Mouse (Mus musculus): ENCODE results near the gene Cdc42ep4. TPM values are rescaled to one million over a fixed set of nuclear protein-coding genes. Genes with fewer than 3 reads are reported as not detected.
A peak's percentile ranks its signal among the peaks of the same experiment; 100 is the strongest.

The Cdc42ep4 gene
- polyA plus RNA-seq (2012; ENCODE audit: insufficient read depth, insufficient read length, low replicate concordance, missing spikeins), result not detected in 2 replicates

DNA sequence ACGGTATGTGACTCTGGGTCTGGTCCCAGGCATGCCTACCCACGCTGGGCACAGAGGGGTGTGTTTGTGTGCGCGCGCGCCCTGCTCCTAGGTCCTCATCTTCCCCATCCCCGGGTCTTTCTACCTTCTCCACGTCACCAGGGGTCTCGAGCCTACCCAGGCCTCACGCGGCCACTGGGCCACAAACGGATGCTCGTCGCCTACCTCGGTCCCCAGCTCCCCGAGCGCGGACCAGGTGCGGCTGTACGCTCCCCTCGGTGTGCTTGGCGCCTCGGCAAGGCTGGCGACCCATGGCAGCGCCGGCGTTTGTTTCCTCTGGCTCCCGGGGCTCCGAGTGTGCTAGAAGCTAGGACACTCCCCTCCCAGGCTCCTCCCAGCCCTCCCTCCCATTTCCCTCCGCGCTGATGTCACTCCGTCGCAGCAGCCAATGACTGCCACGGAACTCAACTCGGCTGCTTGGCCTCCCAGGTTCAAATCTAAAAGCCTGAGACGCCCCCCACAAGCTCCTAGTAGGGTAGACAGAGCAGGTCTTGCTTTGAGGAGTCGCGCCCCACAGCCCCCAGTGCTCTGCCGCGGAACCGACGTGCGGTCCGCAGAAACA is at the start of gene Cdc42ep4:
Cdc42ep4 (minus strand) TSS at position 398 of the 601 bp plus-strand sequence.
- under 1% methylated on average over 44 of the region's 44 CpGs for WGBS
- peak within 1 kb of the TSS; percentile 65 for H3K27ac ChIP-seq (ENCODE audit: insufficient read depth, low read depth, low read length)
- H3K4me3 ChIP-seq (ENCODE audit: insufficient read depth, low read depth, low read length), result peak within 1 kb of the TSS; percentile 70
- H3K4me1 ChIP-seq (ENCODE audit: control insufficient read depth, insufficient read depth, low read length), result peaks cover 37% of the 10 kb centered on the region
- TF ChIP-seq POLR2A (IDR thresholded peaks at IDR 0.05; ENCODE audit: insufficient read depth, low read depth, low read length), result peak; percentile 49; the same call in 1 of the 2 replicates
- TF ChIP-seq CTCF (IDR thresholded peaks at IDR 0.05; ENCODE audit: insufficient read depth, low read depth, low read length), result no peak

DNA sequence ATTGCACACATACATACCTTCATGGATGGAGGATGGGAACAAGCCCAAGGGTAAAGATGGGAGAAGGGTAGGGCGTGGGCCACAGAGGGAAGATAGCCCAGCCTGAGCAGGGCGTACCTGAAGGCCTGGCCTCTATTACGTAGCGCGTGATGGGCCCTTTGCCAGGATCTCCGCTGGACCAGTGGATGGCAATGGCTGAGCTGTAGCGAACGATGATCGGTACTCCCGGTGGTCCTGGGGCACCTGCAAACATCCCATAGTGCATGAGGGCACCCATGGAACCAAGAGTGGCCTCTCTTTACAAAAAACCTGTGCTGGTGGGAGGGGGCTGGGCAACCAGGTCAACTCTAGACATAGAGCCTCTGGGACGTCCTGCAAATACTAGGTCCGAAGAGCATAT is 48.3 kb upstream of the Cdc42ep4 start:
- 95% methylated on average over 12 of the region's 12 CpGs for WGBS
- Histone ChIP-seq H3K27ac (ENCODE audit: insufficient read depth, low read depth, low read length) (no peak overlapping the region), H3K4me3 (ENCODE audit: insufficient read depth, low read depth, low read length) (no peak overlapping the region), H3K4me1 (ENCODE audit: control insufficient read depth, insufficient read depth, low read length) (peaks cover 26% of the 10 kb centered on the region)
- TF ChIP-seq POLR2A (IDR thresholded peaks at IDR 0.05; ENCODE audit: insufficient read depth, low read depth, low read length), result no peak
- no peak for TF ChIP-seq CTCF (IDR thresholded peaks at IDR 0.05; ENCODE audit: insufficient read depth, low read depth, low read length)

DNA sequence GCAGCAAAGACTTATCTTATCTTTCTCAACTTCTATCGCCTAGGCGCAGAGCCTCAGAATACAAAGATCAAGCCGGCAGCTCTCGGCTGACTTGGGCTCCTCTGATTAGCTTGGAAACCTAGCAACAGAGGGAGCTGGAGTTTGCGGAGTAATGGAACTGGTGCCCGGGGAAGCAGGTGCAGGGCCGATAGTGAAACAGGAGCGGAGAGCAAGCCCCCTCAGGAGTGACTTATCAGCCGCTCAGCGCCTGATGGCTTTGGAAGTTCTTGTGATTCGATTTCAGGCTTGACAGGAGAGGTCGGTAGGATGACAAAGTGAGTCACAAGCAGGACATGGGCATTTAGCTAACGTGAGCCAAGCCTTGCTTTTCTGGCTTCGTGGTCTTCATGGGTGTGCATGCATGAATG is 47.4 kb upstream of the Cdc42ep4 start:
- Histone ChIP-seq H3K27ac (ENCODE audit: insufficient read depth, low read depth, low read length) (no peak overlapping the region), H3K4me3 (ENCODE audit: insufficient read depth, low read depth, low read length) (no peak overlapping the region), H3K4me1 (ENCODE audit: control insufficient read depth, insufficient read depth, low read length) (peaks cover 26% of the 10 kb centered on the region)
- 42% methylated on average over 14 of the region's 14 CpGs for WGBS
- TF ChIP-seq POLR2A (IDR thresholded peaks at IDR 0.05; ENCODE audit: insufficient read depth, low read depth, low read length), result no peak
- TF ChIP-seq CTCF (IDR thresholded peaks at IDR 0.05; ENCODE audit: insufficient read depth, low read depth, low read length), result no peak

GRCm38 (mm10) chr11:113798011-113798410 is 46.3 kb upstream of the Cdc42ep4 start:
- TF ChIP-seq POLR2A (IDR thresholded peaks at IDR 0.05; ENCODE audit: insufficient read depth, low read depth, low read length) (no peak), CTCF (IDR thresholded peaks at IDR 0.05; ENCODE audit: insufficient read depth, low read depth, low read length) (no peak)
- no peak overlapping the region for H3K4me3 ChIP-seq (ENCODE audit: insufficient read depth, low read depth, low read length)
- peak overlapping the region; percentile 31; the same call in 1 of the 2 replicates for H3K27ac ChIP-seq (ENCODE audit: insufficient read depth, low read depth, low read length)
- 45% methylated on average over 6 of the region's 6 CpGs for WGBS
- H3K4me1 ChIP-seq (ENCODE audit: control insufficient read depth, insufficient read depth, low read length), result peaks cover 26% of the 10 kb centered on the region

DNA sequence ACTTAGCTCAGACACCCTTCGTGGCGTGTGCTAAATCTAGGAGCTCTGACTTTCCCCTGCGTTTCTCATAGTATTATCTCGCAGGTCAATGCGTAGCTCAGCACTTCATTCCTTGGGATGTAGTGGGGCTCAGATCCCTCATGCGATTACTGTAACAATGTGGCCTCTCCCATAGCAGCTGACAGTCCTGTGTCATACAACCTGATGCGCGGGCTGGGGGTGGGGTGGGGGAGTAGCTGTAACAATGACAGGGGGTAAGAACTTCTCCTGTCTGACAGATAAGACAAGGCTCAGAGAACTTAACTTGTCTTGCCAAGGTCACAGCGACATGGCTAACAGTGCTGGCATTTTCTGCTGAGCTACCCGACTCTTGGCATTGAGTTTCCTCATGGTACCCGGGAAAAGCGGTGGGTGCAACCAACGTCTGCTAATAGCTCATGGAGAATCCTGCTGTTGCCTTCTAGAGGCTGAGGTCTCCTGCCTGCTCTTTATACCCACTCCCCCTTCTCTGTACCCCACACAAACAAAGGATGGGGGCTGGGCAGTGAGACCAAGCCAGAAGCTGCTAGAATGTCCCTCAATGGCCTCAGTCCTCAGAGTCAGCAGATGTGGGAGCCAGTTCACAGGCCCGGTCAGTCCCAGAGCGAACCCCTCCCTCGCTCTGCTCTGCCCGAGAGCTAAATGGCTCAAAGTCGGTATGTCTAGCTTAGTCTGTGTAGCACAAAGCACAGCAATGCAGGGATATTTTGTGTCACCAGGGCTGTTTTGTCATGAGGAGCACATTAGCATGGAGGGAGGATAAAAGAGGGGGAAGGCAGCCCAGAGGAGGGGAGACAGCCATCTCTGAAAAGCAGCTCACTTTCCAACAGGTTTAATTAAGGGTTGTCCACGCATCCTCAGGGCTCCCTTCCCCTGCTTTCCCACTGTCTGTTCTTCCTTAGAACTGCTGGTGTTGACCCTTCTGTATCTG is 45.6 kb upstream of the Cdc42ep4 start:
- WGBS, result 53% methylated on average over 19 of the region's 19 CpGs
- Histone ChIP-seq H3K27ac (ENCODE audit: insufficient read depth, low read depth, low read length) (peak overlapping the region; percentile 31), H3K4me1 (ENCODE audit: control insufficient read depth, insufficient read depth, low read length) (peaks cover 24% of the 10 kb centered on the region), H3K4me3 (ENCODE audit: insufficient read depth, low read depth, low read length) (no peak overlapping the region)
- TF ChIP-seq POLR2A (IDR thresholded peaks at IDR 0.05; ENCODE audit: insufficient read depth, low read depth, low read length) (no peak), CTCF (IDR thresholded peaks at IDR 0.05; ENCODE audit: insufficient read depth, low read depth, low read length) (no peak)

GRCm38 (mm10) chr11:113795846-113796245 is 44.2 kb upstream of the Cdc42ep4 start:
- TF ChIP-seq POLR2A (IDR thresholded peaks at IDR 0.05; ENCODE audit: insufficient read depth, low read depth, low read length) (no peak), CTCF (IDR thresholded peaks at IDR 0.05; ENCODE audit: insufficient read depth, low read depth, low read length) (no peak)
- 76% methylated on average over 12 of the region's 12 CpGs for WGBS
- Histone ChIP-seq H3K27ac (ENCODE audit: insufficient read depth, low read depth, low read length) (no peak overlapping the region), H3K4me1 (ENCODE audit: control insufficient read depth, insufficient read depth, low read length) (peaks cover 31% of the 10 kb centered on the region), H3K4me3 (ENCODE audit: insufficient read depth, low read depth, low read length) (no peak overlapping the region)

DNA sequence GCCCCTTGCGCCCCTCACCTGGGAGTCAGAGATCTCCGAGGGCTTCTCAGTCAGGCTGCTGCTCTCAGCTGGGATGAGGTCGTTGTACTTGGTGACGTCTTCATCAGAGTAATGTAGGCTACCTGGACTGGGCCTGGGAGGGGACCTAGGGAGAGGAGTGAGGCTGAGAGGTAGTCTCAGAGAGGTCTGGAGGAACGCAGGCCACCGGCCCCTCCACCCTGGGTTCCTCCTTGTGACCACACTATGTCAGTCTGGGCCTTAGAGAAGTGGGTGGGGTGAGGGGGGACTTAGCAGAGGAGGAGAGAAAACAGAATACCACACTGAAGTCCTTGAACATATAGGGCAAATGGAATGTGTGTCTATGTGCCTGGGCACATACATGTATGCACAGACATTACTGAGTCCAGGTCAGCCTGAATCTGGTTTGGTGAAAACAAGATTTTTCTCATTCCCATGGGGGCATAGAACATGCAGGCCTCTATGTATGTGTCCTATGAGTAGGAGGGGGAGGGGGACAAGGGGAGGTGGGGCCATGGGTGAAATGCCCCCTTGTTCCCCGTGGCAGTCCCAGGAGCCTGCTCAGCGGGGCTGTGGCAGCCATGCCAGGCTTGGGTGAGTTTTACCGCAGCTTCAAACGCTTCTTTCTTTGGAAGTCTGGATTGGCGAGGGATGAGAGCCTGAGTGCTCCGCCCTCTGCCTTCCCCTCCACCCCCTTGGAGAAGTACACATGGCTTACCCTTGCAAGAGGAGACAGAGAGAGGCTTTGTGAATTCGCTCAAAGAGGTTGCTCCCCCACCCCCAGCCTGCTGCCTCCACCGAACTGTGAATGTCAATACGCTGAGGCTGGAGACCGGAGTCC is 39.9 kb upstream of the Cdc42ep4 start:
- TF ChIP-seq POLR2A (IDR thresholded peaks at IDR 0.05; ENCODE audit: insufficient read depth, low read depth, low read length) (no peak), CTCF (IDR thresholded peaks at IDR 0.05; ENCODE audit: insufficient read depth, low read depth, low read length) (no peak)
- Histone ChIP-seq H3K4me3 (ENCODE audit: insufficient read depth, low read depth, low read length) (no peak overlapping the region), H3K27ac (ENCODE audit: insufficient read depth, low read depth, low read length) (peak overlapping the region; percentile 33), H3K4me1 (ENCODE audit: control insufficient read depth, insufficient read depth, low read length) (peaks cover 15% of the 10 kb centered on the region)
- WGBS, result 51% methylated on average over 16 of the region's 16 CpGs

GRCm38 (mm10) chr11:113789101-113789500 is 37.4 kb upstream of the Cdc42ep4 start:
- H3K27ac ChIP-seq (ENCODE audit: insufficient read depth, low read depth, low read length), result no peak overlapping the region
- no peak overlapping the region for H3K4me3 ChIP-seq (ENCODE audit: insufficient read depth, low read depth, low read length)
- 20% methylated on average over 1 of the region's 1 CpGs for WGBS
- H3K4me1 ChIP-seq (ENCODE audit: control insufficient read depth, insufficient read depth, low read length), result peaks cover 29% of the 10 kb centered on the region
- TF ChIP-seq CTCF (IDR thresholded peaks at IDR 0.05; ENCODE audit: insufficient read depth, low read depth, low read length), result no peak
- no peak for TF ChIP-seq POLR2A (IDR thresholded peaks at IDR 0.05; ENCODE audit: insufficient read depth, low read depth, low read length)

Data from olfactory bulb, adult 2 months (tissue).